Mouse (Mus musculus) frontal cortex, postnatal 25 days (tissue): ENCODE results near the gene Mgat1.
"Not testable (repeated sequence)": the region's sequence is repeated elsewhere in the genome, so short reads cannot be mapped to it uniquely, and the experiment has no call there.

Source experiments
- DNase-seq, 2 experiments: peaks; one replicate each; pipeline ENCODE4 v3.0.0; 2022; ENCODE audit warnings: low spot score in 2 of 2

Mgat1 gene

GRCm38 (mm10) chr11:49263149-49263548 is 19.2 kb downstream of the Mgat1 start:
- no peak for DNase-seq

- no peak for DNase-seq
These were observed 20.1 kb downstream of the Mgat1 start for GRCm38 (mm10) chr11:49264081-49264480.

GRCm38 (mm10) chr11:49264622-49265021 is 20.6 kb downstream of the Mgat1 start:
- DNase-seq = no peak

GRCm38 (mm10) chr11:49265101-49265500 is 21.1 kb downstream of the Mgat1 start:
- no peak for DNase-seq

- DNase-seq = no peak
These were observed 22.7 kb downstream of the Mgat1 start for GRCm38 (mm10) chr11:49266671-49267070.

- DNase-seq = no peak
These were observed 23.3 kb downstream of the Mgat1 start for GRCm38 (mm10) chr11:49267316-49267715.

- no peak for DNase-seq
These were observed 24.1 kb downstream of the Mgat1 start for GRCm38 (mm10) chr11:49267970-49268579.

- no peak for DNase-seq
These were observed 25.8 kb downstream of the Mgat1 start for GRCm38 (mm10) chr11:49269761-49270160.

GRCm38 (mm10) chr11:49270368-49270767 is 26.4 kb downstream of the Mgat1 start:
- DNase-seq = no peak

- DNase-seq = no peak
These were observed 27.3 kb downstream of the Mgat1 start for GRCm38 (mm10) chr11:49271334-49271733.

GRCm38 (mm10) chr11:49273834-49274519 is 30.0 kb downstream of the Mgat1 start:
- DNase-seq = no peak

- DNase-seq = no peak
These were observed 34.2 kb downstream of the Mgat1 start, which contains the start of gene Olfr1393 for GRCm38 (mm10) chr11:49278222-49278621. Gene Olfr1393, plus strand, starts transcription at chr11:49278304.

- DNase-seq = not testable (repeated sequence)
These were observed 41.0 kb downstream of the Mgat1 start, which contains the start of gene Olfr1392 for GRCm38 (mm10) chr11:49284982-49285381. Gene Olfr1392, plus strand, starts transcription at chr11:49285282.

- DNase-seq = no peak
These were observed 43.3 kb downstream of the Mgat1 start for GRCm38 (mm10) chr11:49287251-49287650.

GRCm38 (mm10) chr11:49292777-49293176 is 48.8 kb downstream of the Mgat1 start:
- peak in 1 of 2 experiments; percentile 12 for DNase-seq

- DNase-seq = no peak
These were observed 60.5 kb downstream of the Mgat1 start, which contains the start of gene Olfr10 for GRCm38 (mm10) chr11:49304441-49304840. Gene Olfr10, plus strand, starts transcription at chr11:49304741.

- DNase-seq = not testable (repeated sequence)
These were observed 64.6 kb downstream of the Mgat1 start for GRCm38 (mm10) chr11:49308547-49308946.
